Mouse (Mus musculus) mouse trophoblast stem cell (cell line): ENCODE measurements around the gene Vmn1r207-ps.
"Not testable (repeated sequence)": the region's sequence is repeated elsewhere in the genome, so short reads cannot be mapped to it uniquely, and the experiment has no call there.

ENCODE experiments used
- in situ Hi-C, 2 experiments: fragments of 300-500 bp; cut with MseI, MboI; formaldehyde crosslinking; loops; 2 replicates in 1 of 2; 3 replicates in 1 of 2; pipeline ENCODE4 v1.15.1; 2025

Vmn1r207-ps gene

DNA sequence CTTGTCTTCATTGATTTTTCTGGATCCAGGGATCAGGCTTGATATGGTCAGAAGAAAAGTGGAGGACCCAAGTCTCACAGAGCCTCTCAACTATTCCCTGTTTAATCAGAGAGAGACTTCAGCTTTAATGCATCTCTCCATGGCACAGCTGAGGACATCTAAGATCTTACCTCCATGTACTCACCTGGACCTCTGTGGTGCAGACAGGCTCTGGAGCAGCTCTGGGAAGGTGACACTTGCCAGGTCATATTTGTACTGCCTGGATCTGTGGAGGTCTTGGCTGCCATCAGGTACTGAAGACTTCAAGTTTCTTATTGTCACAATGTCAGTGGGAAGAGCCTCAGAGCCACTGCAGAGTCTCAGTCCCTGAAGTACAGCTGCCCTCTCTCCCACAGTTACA is at the start of gene Vmn1r207-ps:
Vmn1r207-ps (minus strand) TSS at position 101 of the 400 bp plus-strand sequence.
- in situ Hi-C loops = not testable (repeated sequence)

- in situ Hi-C loops = not testable (repeated sequence)
Measured at GRCm38 (mm10) chr13:22777300-22777699, 47.9 kb upstream of the Vmn1r207-ps start, which contains the start of gene Vmn1r208. TSS of gene Vmn1r208 (minus strand) at chr13:22777400.

DNA sequence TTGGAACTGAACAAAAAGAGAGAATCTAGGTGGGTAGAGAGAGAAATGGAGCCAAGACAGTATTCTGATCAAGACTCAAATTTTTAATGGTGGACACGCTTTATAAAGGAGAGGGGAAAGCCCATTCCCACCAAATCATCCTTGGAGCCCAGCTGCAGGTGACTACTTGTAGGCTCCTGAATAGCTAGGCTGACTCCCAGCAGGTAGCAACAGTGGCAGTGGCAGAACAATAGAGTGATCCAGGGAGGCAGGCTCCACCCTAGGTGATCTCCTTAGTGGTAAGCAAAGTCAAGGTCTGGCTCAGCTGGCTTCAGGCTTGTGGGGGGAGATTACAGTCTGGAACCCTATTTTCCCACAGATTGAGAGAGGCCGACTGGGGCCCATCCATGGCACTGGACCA is 42.2 kb upstream of the Vmn1r207-ps start:
- in situ Hi-C loops = not testable (repeated sequence)

DNA sequence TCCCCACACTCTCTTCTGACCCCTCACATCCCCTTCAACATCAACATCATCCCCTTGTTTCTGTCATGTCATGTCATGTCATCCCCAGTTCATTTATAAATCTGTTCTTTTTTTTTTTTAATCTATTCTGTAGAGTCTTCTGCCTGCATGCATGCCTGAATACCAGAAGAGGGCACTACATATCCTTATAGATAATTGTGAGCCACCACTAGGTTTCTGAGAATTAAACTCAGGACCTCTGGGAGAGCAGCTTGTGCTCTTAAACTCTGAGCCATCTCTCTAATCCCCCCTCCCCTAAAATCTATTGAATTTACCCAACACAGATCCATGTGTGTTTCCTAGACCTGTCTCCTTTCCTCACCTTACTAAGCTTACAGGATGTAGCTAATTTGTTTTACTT is 18.1 kb upstream of the Vmn1r207-ps start:
- in situ Hi-C loops = no loop called here

GRCm38 (mm10) chr13:22706947-22707346 is 22.5 kb downstream of the Vmn1r207-ps start:
- in situ Hi-C loops = not testable (repeated sequence)

DNA sequence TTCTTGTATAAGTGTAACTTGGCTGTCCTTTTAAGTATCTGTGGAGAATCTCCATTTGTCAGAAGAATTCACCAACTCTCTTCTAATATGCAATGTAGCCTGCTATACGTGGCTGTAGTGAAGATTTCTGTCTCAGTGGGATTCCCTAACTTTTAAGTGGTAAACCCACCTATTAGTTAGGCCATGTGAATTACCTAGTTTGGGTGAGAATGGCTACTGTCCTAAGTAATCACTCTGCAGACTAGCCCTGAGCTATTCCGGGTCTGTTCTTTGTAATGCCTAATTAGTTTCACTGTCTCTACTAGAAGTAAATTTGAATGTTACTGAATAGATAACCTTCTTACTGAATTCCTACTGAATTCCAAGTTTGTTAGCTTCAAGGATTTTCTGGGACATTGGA is 26.5 kb downstream of the Vmn1r207-ps start:
- in situ Hi-C loops = not testable (repeated sequence)
